Mouse (Mus musculus): ENCODE data around the gene Hist1h4a.
"Not testable (repeated sequence)": the region's sequence is repeated elsewhere in the genome, so short reads cannot be mapped to it uniquely, and the experiment has no call there.

The Hist1h4a gene

DNA sequence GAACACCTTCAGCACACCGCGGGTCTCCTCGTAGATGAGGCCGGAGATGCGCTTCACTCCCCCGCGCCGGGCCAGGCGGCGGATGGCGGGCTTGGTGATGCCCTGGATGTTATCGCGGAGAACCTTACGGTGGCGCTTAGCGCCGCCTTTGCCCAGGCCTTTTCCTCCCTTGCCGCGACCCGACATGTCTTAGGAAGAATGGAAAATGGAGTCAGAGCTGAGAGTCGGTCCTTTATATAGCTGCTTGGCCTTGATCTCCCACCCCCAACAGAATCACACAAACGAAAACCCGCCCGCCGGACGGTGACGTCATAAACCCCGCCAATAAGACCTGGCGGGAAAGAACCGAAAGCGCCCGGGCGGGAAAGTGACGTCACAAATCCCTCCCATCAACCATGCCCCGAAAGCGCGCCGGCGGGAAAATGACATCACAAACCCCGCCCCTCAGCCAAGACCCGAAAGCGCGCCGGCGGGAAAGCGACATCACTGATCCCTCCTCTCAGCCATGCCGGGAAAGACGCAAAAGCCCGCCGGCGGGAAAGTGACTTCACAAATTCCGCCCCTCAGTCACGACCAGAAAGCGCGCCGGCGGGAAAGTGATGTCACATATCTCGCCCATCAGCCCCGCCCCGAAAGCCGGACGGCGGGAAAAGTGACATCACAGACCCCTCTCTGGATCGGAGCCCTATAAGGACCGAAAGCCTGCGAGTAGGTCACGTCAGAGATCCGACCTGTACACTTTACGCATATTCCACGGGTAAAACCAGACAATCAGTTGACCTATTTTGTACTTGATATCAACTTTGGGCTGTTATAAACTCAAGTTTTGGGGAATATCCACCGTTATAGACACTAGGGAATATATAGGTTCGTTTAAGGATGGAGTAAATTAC lies at the start of gene Hist1h4a:
Gene Hist1h4a (minus strand): TSS at position 259 of the 893 bp plus-strand sequence.
- peak; percentile 96 to 98 for DNase-seq

DNA sequence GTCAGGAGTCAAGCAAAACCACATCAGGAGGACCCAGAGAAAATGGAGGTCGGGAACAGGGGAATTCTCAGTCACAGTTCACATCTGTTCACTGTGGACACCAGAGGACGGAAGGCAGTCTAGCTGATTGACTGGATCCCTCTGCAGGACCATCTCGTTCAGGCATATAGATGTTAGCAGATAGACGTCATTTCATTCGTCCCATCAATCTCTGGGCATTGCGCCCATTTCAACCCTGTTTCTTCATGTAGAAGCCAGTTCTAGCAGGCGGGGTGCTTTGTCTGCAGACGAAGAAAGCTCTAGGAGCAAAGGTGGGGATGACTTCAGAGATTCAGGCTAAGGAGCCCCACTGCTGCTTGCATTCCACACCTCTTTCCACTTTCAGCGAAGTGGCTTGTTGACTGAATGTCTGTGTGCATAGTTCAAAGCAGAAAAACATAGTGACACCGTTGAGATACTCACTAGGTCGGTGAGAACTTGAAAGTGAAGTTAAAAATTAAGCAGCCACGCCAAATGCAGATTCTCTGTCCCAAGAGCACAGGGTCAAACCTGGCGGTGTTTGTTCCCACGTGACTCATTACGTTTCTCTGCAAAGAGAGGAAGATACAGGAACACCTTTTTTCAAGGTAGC lies 45.5 kb upstream of the Hist1h4a start, which contains the start of gene Slc17a2:
Gene Slc17a2 (plus strand): TSS at position 572 of the 631 bp plus-strand sequence.
- peak in 1 of 2 experiments; percentile 24 for DNase-seq

- no peak for DNase-seq
These were observed 43.5 kb upstream of the Hist1h4a start for GRCm38 (mm10) chr13:23804532-23804931.

GRCm38 (mm10) chr13:23799405-23799804 lies 38.4 kb upstream of the Hist1h4a start:
- no peak for DNase-seq

DNA sequence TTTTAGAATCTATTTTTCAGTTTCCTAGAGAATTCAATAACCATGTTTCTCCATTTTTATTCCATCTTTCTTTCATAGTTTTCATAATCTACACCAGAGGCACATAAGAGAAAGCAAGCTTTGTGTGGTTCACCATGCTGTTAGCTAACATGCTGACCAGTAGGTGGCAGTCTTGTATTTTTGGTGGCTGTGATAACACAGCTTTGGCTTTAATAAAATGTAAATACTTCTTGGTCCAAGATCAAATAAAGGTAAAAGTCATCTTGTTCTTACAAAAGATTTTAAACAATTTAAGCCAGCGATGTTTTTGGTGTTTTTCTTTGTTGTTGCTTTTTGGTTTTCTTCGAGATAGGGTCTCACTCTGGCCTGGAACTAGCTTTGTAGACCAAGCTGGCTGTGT lies 31.5 kb upstream of the Hist1h4a start:
- DNase-seq = peak; percentile 22 to 44

DNA sequence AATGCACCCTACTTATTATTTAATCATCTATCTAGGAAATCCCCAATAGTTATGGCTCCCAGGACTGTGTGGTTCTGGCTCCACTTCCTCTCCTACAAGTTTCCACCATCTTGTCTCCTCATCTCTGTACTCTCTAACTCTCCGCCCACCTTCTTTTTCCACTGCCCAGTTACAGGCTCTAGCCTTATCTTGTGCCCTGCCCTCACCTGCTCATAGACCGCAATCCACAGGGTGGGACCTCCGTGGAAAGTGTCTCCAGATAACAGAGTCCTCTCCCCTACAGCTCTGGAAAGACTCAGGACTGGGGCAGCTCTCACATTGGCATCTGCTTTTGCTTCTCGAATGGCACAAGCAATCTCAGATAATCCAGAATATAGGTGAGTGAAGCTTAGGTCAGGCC lies 18.0 kb upstream of the Hist1h4a start:
- no peak for DNase-seq

GRCm38 (mm10) chr13:23778339-23778738 lies 17.3 kb upstream of the Hist1h4a start:
- DNase-seq = no peak

DNA sequence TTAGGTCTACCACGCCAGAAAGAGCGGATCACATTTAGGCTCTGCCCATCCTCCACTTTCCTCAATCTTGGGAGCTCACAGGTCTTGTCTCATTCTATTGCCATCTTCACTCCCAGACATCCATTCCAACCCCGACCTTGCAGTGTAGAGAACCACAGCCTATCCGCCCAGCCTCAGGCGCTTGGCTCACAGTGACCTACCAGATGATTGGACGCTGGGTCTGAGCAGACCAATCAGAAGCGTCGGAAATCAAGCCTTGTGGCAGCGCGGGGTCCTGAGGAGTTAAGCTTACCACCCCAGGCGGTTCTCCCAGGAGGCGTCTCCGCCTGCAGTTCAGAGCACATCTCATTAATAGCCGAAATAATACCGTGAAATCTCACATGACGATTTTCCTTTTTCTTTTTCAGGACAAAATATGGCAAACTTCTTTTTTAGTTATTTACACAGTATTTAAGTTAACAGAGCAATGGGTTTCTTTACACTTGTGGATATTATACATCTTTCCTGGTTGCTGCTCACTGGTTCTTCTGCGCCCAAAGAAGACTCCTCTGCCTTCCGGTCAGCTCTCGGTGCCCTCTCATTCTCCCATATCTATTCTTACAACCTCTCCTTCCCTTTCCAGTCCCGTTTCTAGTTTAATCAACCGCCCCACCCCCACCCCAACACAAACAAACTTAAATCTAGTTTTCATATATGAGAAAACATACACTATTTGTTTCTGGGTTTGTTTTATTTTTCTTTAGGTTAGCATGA lies 11.7 kb upstream of the Hist1h4a start:
- peak in 1 of 2 experiments; percentile 8 for DNase-seq

- not testable (repeated sequence) for DNase-seq
These were observed 8.6 kb upstream of the Hist1h4a start, which contains the start of gene Trim38 for GRCm38 (mm10) chr13:23769613-23770012. Gene Trim38 (plus strand): TSS chr13:23769913.

DNA sequence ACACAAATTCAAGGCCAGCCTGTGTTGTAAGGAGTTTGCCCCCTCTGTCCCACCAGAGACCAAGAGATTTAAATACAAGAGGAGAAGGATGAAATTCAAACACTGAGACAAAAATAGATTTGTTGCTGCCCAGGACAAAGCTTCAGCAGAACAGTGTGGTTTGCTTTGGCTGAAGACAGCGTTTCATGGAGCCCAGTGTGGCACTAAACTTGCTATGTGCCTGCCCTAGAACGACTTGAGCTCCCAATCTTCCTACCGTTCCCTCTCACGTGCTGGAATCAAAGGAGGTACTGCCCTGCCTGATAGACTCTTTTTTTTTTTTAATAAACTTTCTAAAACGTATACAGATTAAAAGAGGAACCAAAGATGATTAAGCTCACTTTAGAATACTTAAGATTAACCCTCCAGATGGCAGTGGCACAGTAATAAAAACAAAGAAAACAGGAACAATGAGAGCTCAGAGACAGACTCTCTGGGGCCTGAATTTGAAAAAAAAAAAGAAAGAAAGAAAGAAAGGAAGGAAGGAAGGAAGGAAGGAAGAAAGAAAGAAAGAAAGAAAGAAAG lies 7.9 kb upstream of the Hist1h4a start:
- no peak for DNase-seq

DNA sequence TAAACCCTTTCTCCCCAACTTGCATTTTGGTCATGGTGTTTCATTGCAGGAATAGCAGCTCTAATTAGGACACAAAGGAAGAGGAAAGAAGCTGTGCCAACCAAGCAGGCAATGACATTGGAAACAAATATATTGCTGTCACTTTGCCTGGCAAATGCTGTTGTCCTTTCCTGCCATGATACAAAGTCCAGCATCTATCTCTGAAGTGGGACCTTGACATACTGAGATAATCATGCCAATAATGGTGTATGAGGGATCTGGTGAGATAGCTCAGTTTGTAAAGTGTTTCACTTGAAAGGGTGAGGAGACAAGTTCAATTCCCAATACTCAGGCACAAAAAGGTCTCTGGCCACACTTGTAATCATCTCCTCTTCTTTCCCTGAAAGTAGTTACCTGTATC lies 5.7 kb upstream of the Hist1h4a start:
- DNase-seq = no peak

- DNase-seq = no peak
These were observed 4.1 kb upstream of the Hist1h4a start for GRCm38 (mm10) chr13:23765172-23765513.

- DNase-seq = no peak
These were observed 3.5 kb upstream of the Hist1h4a start for GRCm38 (mm10) chr13:23764324-23765171.

- DNase-seq = peak; percentile 79 to 82
These were observed 2.7 kb upstream of the Hist1h4a start, which contains the start of gene Hist1h1a for GRCm38 (mm10) chr13:23763586-23764323. Gene Hist1h1a (plus strand): TSS chr13:23763666.

GRCm38 (mm10) chr13:23763242-23763585 lies 2.2 kb upstream of the Hist1h4a start:
- DNase-seq = no peak

DNA sequence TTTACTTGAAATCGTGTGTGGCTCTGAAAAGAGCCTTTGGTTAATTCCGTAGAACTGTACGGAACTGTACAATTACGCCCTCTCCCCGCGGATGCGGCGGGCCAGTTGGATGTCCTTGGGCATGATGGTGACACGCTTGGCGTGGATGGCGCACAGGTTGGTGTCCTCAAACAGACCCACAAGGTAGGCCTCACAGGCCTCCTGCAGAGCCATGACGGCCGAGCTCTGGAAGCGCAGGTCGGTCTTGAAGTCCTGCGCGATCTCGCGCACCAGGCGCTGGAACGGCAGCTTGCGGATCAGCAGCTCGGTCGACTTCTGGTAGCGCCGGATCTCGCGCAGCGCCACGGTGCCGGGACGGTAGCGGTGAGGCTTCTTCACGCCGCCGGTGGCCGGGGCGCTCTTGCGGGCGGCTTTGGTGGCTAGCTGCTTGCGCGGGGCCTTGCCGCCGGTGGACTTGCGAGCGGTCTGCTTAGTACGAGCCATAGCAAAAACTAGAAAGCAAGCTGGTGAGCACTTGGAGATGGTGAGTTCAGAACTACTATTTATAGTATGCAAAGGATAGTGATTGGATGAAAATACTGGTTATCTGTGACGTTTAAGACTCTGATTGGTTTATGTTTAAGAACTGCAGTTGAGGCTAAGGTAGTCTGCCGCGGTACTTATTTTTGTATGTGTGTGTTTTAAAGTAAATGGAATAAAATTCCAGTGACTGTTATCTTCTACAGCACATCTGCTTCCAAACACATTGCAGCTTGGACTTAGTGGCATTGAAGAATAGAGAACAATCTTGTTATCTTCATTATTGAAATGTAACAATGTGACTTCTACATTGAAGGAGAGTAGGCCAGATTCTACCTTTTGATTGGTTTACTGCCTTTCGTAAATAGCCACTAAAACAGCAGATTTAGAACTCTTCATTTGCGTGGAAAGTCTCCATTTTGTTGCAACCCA lies 1.1 kb upstream of the Hist1h4a start, which contains the start of gene Hist1h3a:
Gene Hist1h3a (minus strand): TSS at position 516 of the 951 bp plus-strand sequence.
- DNase-seq = peak; percentile 34 to 42

DNA sequence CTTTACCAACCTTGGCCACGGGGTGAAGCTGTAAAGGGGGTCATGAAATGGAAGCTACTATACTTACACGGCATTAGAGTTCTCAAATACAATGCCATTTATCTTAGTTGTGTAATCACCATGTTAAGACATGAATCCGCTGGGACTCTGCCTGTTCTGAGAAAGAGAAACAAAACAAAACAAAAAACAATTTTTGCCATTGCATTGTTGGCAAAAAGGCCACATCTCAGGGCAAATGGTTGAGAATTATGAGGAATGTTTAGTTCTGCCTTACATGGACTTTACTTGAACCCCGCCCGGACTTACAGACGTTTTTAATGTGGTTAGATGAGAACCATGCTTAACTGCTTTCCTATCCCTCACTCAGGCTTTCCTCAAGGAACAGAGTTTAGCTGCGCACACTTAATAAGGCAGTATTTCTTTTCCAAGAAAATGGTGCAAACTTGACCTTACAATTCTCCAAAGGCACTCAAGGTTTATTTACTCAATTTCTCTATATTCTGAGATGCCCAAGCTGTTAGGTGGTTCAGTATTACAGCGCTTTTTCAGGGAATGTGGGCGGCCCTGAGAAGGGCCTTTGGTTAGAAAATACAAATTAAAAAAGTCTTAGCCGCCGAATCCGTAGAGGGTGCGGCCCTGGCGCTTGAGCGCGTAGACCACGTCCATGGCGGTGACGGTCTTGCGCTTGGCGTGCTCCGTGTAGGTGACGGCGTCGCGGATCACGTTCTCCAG lies 624 bp downstream of the Hist1h4a start:
- DNase-seq = no peak

- no peak for DNase-seq
These were observed 1.2 kb downstream of the Hist1h4a start for GRCm38 (mm10) chr13:23759916-23760239.

DNA sequence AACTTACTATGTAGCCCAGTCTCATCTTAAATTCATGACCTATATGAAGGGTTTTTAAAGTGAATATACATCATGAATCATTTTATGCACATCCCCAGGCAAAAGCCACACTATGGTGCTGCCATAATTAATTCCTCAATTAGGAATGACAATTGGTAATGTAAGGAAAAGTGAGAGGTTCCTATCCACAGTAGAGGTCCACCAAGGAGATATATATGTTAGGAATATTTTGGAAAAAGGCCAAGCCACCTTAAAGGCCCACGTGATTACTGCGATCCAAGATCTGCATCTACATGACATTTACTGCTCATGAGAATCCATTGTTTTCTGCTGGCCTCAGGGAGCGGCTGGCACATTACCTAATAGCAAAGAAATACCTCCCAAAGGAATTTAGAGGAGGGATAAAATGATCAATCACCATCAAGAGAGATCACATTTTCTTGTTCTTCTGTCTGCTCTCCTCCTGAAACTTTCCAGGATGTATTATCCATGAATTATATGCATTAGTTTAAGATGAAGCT lies 1.7 kb downstream of the Hist1h4a start:
- no peak for DNase-seq
